Mouse (Mus musculus): ENCODE data around the gene Vmn1r166. TPM values are rescaled to one million over a fixed set of nuclear protein-coding genes. Genes with fewer than 3 reads are reported as not detected.
"Not testable (repeated sequence)": the region's sequence is repeated elsewhere in the genome, so short reads cannot be mapped to it uniquely, and the experiment has no call there.

The Vmn1r166 gene
- polyA plus RNA-seq (2015; fragmentation: Nextera tagmentation; extraction: Ambion mirVana), result not detected in 2 replicates

GRCm38 (mm10) chr7:23251582-23251981 is at the start of gene Vmn1r166:
Gene Vmn1r166, minus strand, starts transcription at chr7:23251682.
- H3K4me1 ChIP-seq; H3K9me3 ChIP-seq; ATAC-seq (ENCODE audit: borderline replicate concordance, extremely low read depth, low FRiP score, low TSS enrichment); H3K4me3 ChIP-seq; H3K27ac ChIP-seq; H3K36me3 ChIP-seq; H3K27me3 ChIP-seq; H3K9ac ChIP-seq; H3K4me2 ChIP-seq: not testable (repeated sequence)
- no CpG with 5 or more reads among the region's 2 CpGs for WGBS

DNA sequence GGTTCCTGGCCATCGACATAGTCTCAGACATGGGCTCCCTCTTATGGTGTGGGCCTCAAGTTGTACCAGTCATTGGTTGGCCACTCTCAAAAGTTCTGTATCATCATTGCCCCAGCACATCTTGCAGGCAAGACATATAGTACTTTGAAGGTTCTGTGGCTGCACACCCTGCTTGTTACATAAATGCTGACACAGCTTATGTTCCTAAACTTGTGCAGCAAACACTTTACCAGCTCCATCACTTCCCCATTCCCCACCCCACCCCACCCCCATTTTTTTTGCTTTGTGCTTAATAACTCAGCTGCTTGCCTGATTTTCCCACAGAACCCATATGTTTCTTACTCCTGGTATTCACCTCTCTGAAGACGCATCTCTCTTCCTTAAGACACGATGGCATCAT is 49.4 kb upstream of the Vmn1r166 start, which contains the start of gene Nlrp4e:
Nlrp4e (plus strand) TSS at position 301 of the 400 bp plus-strand sequence.
- H3K9me3 ChIP-seq; ATAC-seq (ENCODE audit: borderline replicate concordance, extremely low read depth, low FRiP score, low TSS enrichment): not testable (repeated sequence)
- WGBS, result 80% methylated on average over 3 of the region's 3 CpGs

GRCm38 (mm10) chr7:23278800-23279199 is 27.3 kb upstream of the Vmn1r166 start, which contains the start of gene Gm6902:
Gene Gm6902, minus strand, starts transcription at chr7:23278900.
- WGBS, result no CpG with 5 or more reads among the region's 2 CpGs
- not testable (repeated sequence) for H3K4me3 ChIP-seq; H3K9ac ChIP-seq; ATAC-seq (ENCODE audit: borderline replicate concordance, extremely low read depth, low FRiP score, low TSS enrichment); H3K36me3 ChIP-seq; H3K27me3 ChIP-seq; H3K4me1 ChIP-seq; H3K4me2 ChIP-seq; H3K9me3 ChIP-seq; H3K27ac ChIP-seq

More for the DNA sequence above, 49.4 kb upstream of the Vmn1r166 start, which contains the start of gene Nlrp4e:
- not testable (repeated sequence) for H3K4me1 ChIP-seq, H3K36me3 ChIP-seq, H3K27me3 ChIP-seq, H3K4me3 ChIP-seq, H3K9ac ChIP-seq, H3K27ac ChIP-seq, H3K4me2 ChIP-seq

DNA sequence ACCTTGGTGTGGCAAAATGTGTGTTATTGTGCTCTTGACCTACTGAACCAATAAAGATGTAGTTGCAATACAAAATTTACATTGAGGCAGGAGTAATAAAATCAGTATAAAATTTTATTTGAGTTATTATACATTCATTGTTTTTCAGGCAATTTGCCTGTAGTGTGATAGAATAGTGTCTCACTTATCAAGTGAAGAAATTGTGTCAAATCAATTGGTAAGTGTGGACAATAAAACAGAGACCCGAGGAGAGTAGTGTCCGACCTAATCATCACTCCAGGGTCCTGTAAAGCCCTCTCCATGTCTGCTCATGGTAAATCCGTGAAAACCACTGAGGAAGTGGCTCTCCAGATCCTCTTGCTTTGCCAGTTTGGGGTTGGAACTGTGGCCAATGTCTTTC is 34.5 kb downstream of the Vmn1r166 start, which contains the start of gene Vmn1r165:
Vmn1r165 (plus strand) TSS at position 301 of the 400 bp plus-strand sequence.
- not testable (repeated sequence) for H3K9ac ChIP-seq; ATAC-seq (ENCODE audit: borderline replicate concordance, extremely low read depth, low FRiP score, low TSS enrichment); H3K9me3 ChIP-seq; H3K4me3 ChIP-seq; H3K36me3 ChIP-seq; H3K27me3 ChIP-seq; H3K27ac ChIP-seq; H3K4me2 ChIP-seq; H3K4me1 ChIP-seq
- no CpG with 5 or more reads among the region's 3 CpGs for WGBS

Other genes with a start within 250 kb of the Vmn1r166 start
- not detected in 2 replicates for gene Gm4216, start 231.8 kb downstream of the Vmn1r166 start, polyA plus RNA-seq (2015; fragmentation: Nextera tagmentation; extraction: Ambion mirVana)
- gene Vmn1r163, start 196.1 kb downstream of the Vmn1r166 start, polyA plus RNA-seq (2015; fragmentation: Nextera tagmentation; extraction: Ambion mirVana), result not detected in 2 replicates
- not detected in 2 replicates for gene Gm8720, start 184.2 kb downstream of the Vmn1r166 start, polyA plus RNA-seq (2015; fragmentation: Nextera tagmentation; extraction: Ambion mirVana)
- not detected in 2 replicates for gene Gm10662, start 107.2 kb downstream of the Vmn1r166 start, polyA plus RNA-seq (2015; fragmentation: Nextera tagmentation; extraction: Ambion mirVana)
- gene Vmn1r165, start 34.4 kb downstream of the Vmn1r166 start, polyA plus RNA-seq (2015; fragmentation: Nextera tagmentation; extraction: Ambion mirVana), result not detected in 2 replicates
- not detected in 2 replicates for gene Gm6902, start 27.2 kb upstream of the Vmn1r166 start, polyA plus RNA-seq (2015; fragmentation: Nextera tagmentation; extraction: Ambion mirVana)
- not detected in 2 replicates for gene Nlrp4e, start 49.5 kb upstream of the Vmn1r166 start, polyA plus RNA-seq (2015; fragmentation: Nextera tagmentation; extraction: Ambion mirVana)
- gene Nlrp5, start 134.2 kb upstream of the Vmn1r166 start, polyA plus RNA-seq (2015; fragmentation: Nextera tagmentation; extraction: Ambion mirVana), result 0.04 TPM in 1 of 2 replicates, not detected in the other

All from lung, embryonic 15.5 days (tissue).